Mouse (Mus musculus) liver, embryonic 11.5 days (tissue): ENCODE measurements around the gene Cyp27b1. TPM values are rescaled to one million over a fixed set of nuclear protein-coding genes. Genes with fewer than 3 reads are reported as not detected.

Source experiments
- ATAC-seq: fragments of 200-750 bp; cut with Nextera tagmentation; replicated peaks from 2 replicates; pipeline ENCODE4 v1.8.0; 2017; ENCODE audit warnings: moderate number of reproducible peaks, mild to moderate bottlenecking, moderate TSS enrichment, moderate library complexity; ENCODE audit not compliant: low FRiP score
- DNase-seq: peaks from one replicate; pipeline ENCODE4 v3.0.0-alpha.2; 2017; ENCODE audit warnings: low spot score
- H3K27ac ChIP-seq: fragments of 300-500 bp; sonication (generic); 2 replicates; pipeline ENCODE4 v1.5.1; 2014; ENCODE audit warnings: mild to moderate bottlenecking, low read depth, low read length, control low read depth
- H3K27me3 ChIP-seq: fragments of 300-500 bp; sonication (generic); replicated peaks from 2 replicates; pipeline ENCODE4 v1.6.1; 2014; ENCODE audit warnings: low read length, mixed read lengths; ENCODE audit not compliant: control insufficient read depth, insufficient read depth
- H3K36me3 ChIP-seq: fragments of 300-500 bp; sonication (generic); 2 replicates; pipeline ENCODE4 v1.6.1; 2014; ENCODE audit warnings: mild to moderate bottlenecking, low read length, moderate library complexity, mixed read lengths; ENCODE audit not compliant: control insufficient read depth, insufficient read depth
- H3K4me1 ChIP-seq: fragments of 300-500 bp; sonication (generic); replicated peaks from 2 replicates; pipeline ENCODE4 v1.6.1; 2014; ENCODE audit warnings: low read length, mixed read lengths; ENCODE audit not compliant: control insufficient read depth, insufficient read depth
- H3K4me2 ChIP-seq: fragments of 300-500 bp; sonication (generic); 2 replicates; pipeline ENCODE4 v1.6.1; 2014; ENCODE audit warnings: mild to moderate bottlenecking, control low read depth, moderate library complexity
- H3K4me3 ChIP-seq: fragments of 300-500 bp; sonication (generic); 2 replicates; pipeline ENCODE4 v1.5.1; 2014; ENCODE audit warnings: low read depth, low read length, control low read depth
- H3K9ac ChIP-seq: fragments of 300-500 bp; sonication (generic); 2 replicates; pipeline ENCODE4 v1.6.1; 2014; ENCODE audit warnings: low read depth, low read length, control low read depth
- H3K9me3 ChIP-seq: fragments of 300-500 bp; sonication (generic); 2 replicates; pipeline ENCODE4 v1.6.1; 2016; ENCODE audit warnings: low read length, inconsistent platforms, mixed read lengths; ENCODE audit not compliant: control insufficient read depth
- WGBS: fragments of 180-500 bp; shearing (Covaris S2); extraction: QIAGEN DNeasy Blood & Tissue Kit; methylation state at CpG from one replicate; pipeline ENCODE4 v1.1.7; 2014; 5-methylcytosine and 5-hydroxymethylcytosine counted together
- polyA plus RNA-seq: library from polyadenylated mRNA; unstranded; fragments of >200 nt; fragmentation: Nextera tagmentation; extraction: Ambion mirVana; gene quantifications from 2 replicates; pipeline ENCODE4 v1.2.1, GENCODE M21; 2014

Cyp27b1 gene
- polyA plus RNA-seq, 1 experiment from 2014 or later, result not detected

GRCm38 (mm10) chr10:127018422-127018821 is 29.6 kb upstream of the Cyp27b1 start:
- no peaks in the 10 kb centered on the region; the same call in 1 of the 2 replicates for H3K4me1 ChIP-seq
- 79% methylated on average over 16 of the region's 16 CpGs for WGBS
- no peak for DNase-seq
- no peaks in the 10 kb centered on the region for H3K27me3 ChIP-seq
- no peak for ATAC-seq
- no peak overlapping the region for H3K4me2 ChIP-seq
- no peak overlapping the region for H3K27ac ChIP-seq
- no peak overlapping the region for H3K4me3 ChIP-seq
- no peaks in the 10 kb centered on the region for H3K9me3 ChIP-seq
- H3K36me3 ChIP-seq, result no peaks in the 10 kb centered on the region; the same call in 1 of the 2 replicates
- H3K9ac ChIP-seq, result no peak overlapping the region

- Histone ChIP-seq H3K4me3 (peak within 1 kb of the TSS; percentile 96), H3K27ac (peak within 1 kb of the TSS; percentile 87), H3K4me2 (peak within 1 kb of the TSS; percentile 79), H3K9me3 (no peaks in the 10 kb centered on the region), H3K4me1 (no peaks in the 10 kb centered on the region; the same call in 1 of the 2 replicates), H3K36me3 (peaks cover 23% of the 10 kb centered on the region), H3K27me3 (no peaks in the 10 kb centered on the region), H3K9ac (peak within 1 kb of the TSS; percentile 96)
- peak; percentile 88 for ATAC-seq
- peak; percentile 88 for DNase-seq
- WGBS, result 5% methylated on average over 56 of the region's 56 CpGs
These were observed 17.4 kb upstream of the Cyp27b1 start, which contains the start of gene Tsfm for GRCm38 (mm10) chr10:127030336-127031296. Tsfm (minus strand) TSS chr10:127030840.

GRCm38 (mm10) chr10:127033301-127033741 is 14.7 kb upstream of the Cyp27b1 start:
- ATAC-seq, result no peak
- whole genome bisulfite sequencing, result 76% methylated on average over 7 of the region's 8 CpGs

GRCm38 (mm10) chr10:127036273-127036672 is 11.8 kb upstream of the Cyp27b1 start:
- 79% methylated on average over 12 of the region's 12 CpGs for WGBS
- no peak overlapping the region for H3K4me3 ChIP-seq
- H3K27ac ChIP-seq, result no peak overlapping the region
- ATAC-seq (no peak), DNase-seq (no peak)
- H3K27me3 ChIP-seq, result peaks cover 12% of the 10 kb centered on the region
- no peaks in the 10 kb centered on the region for H3K4me1 ChIP-seq
- no peaks in the 10 kb centered on the region for H3K9me3 ChIP-seq
- H3K4me2 ChIP-seq, result no peak overlapping the region
- no peaks in the 10 kb centered on the region for H3K36me3 ChIP-seq
- no peak overlapping the region for H3K9ac ChIP-seq

More at GRCm38 (mm10) chr10:127033301-127033741, 14.7 kb upstream of the Cyp27b1 start:
- Histone ChIP-seq H3K9me3 (no peaks in the 10 kb centered on the region), H3K9ac (no peak overlapping the region), H3K27me3 (no peaks in the 10 kb centered on the region; the same call in 1 of the 2 replicates), H3K4me1 (no peaks in the 10 kb centered on the region; the same call in 1 of the 2 replicates), H3K27ac (no peak overlapping the region), H3K4me3 (no peak overlapping the region), H3K36me3 (peaks cover 3% of the 10 kb centered on the region), H3K4me2 (no peak overlapping the region)
- DNase-seq, result no peak

- no peak overlapping the region for H3K4me2 ChIP-seq
- no peak overlapping the region for H3K9ac ChIP-seq
- H3K27me3 ChIP-seq, result peaks cover 12% of the 10 kb centered on the region
- peaks cover 3% of the 10 kb centered on the region for H3K4me1 ChIP-seq
- ATAC-seq (no peak), DNase-seq (no peak)
- no peak overlapping the region for H3K27ac ChIP-seq
- H3K9me3 ChIP-seq, result no peaks in the 10 kb centered on the region
- H3K4me3 ChIP-seq, result no peak overlapping the region
- H3K36me3 ChIP-seq, result no peaks in the 10 kb centered on the region
- 74% methylated on average over 12 of the region's 12 CpGs for WGBS
These were observed 10.4 kb upstream of the Cyp27b1 start for GRCm38 (mm10) chr10:127037641-127038040.

- Histone ChIP-seq H3K27me3 (peaks cover 12% of the 10 kb centered on the region), H3K36me3 (no peaks in the 10 kb centered on the region), H3K4me3 (peak overlapping the region; percentile 86), H3K9me3 (no peaks in the 10 kb centered on the region), H3K27ac (no peak overlapping the region), H3K9ac (peak overlapping the region; percentile 78), H3K4me2 (peak overlapping the region; percentile 100), H3K4me1 (peaks cover 7% of the 10 kb centered on the region)
- DNase-seq (no peak), ATAC-seq (0 out of 2 replicates have a peak, but pooled peaks have one; percentile 4)
- 2% methylated on average over 20 of the region's 20 CpGs for WGBS
These were observed 7.4 kb upstream of the Cyp27b1 start for GRCm38 (mm10) chr10:127040569-127041214.

- DNase-seq (no peak), ATAC-seq (peak; percentile 65)
- under 1% methylated on average over 28 of the region's 28 CpGs for WGBS
These were observed 6.7 kb upstream of the Cyp27b1 start, which contains the start of the genes Mettl1 and Eef1akmt3 for GRCm38 (mm10) chr10:127041274-127041766. Mettl1 (plus strand) TSS chr10:127041414. Eef1akmt3 (minus strand) TSS chr10:127041513.

GRCm38 (mm10) chr10:127041774-127042338 is 6.2 kb upstream of the Cyp27b1 start:
- ATAC-seq (peak; percentile 86), DNase-seq (peak; percentile 94)
- H3K27ac ChIP-seq, result peak overlapping the region; percentile 55
- H3K4me3 ChIP-seq, result peak overlapping the region; percentile 86
- WGBS, result under 1% methylated on average over 44 of the region's 44 CpGs
- H3K4me1 ChIP-seq, result peaks cover 7% of the 10 kb centered on the region
- peak overlapping the region; percentile 78 for H3K9ac ChIP-seq
- no peaks in the 10 kb centered on the region for H3K36me3 ChIP-seq
- peaks cover 12% of the 10 kb centered on the region for H3K27me3 ChIP-seq
- no peaks in the 10 kb centered on the region for H3K9me3 ChIP-seq
- peak overlapping the region; percentile 100 for H3K4me2 ChIP-seq

More at GRCm38 (mm10) chr10:127041274-127041766, 6.7 kb upstream of the Cyp27b1 start, which contains the start of the genes Mettl1 and Eef1akmt3:
- Histone ChIP-seq H3K4me3 (peak within 1 kb of the TSS; percentile 86), H3K9me3 (no peaks in the 10 kb centered on the region), H3K4me1 (peaks cover 7% of the 10 kb centered on the region), H3K4me2 (peak within 1 kb of the TSS; percentile 100), H3K27ac (peak within 1 kb of the TSS; percentile 55), H3K27me3 (peaks cover 12% of the 10 kb centered on the region), H3K36me3 (no peaks in the 10 kb centered on the region), H3K9ac (peak within 1 kb of the TSS; percentile 78)
